Mouse (Mus musculus) adrenal gland, postnatal 36 days (tissue): Measurements from ENCODE around the gene Secisbp2. TPM values are rescaled to one million over a fixed set of nuclear protein-coding genes. Genes with fewer than 3 reads are reported as not detected.
A peak's percentile ranks its signal among the peaks of the same experiment; 100 is the strongest.

Experiments
- DNase-seq, 2 experiments: peaks; one replicate each; pipeline ENCODE4 v3.0.0; 2021; ENCODE audit warnings: mixed read lengths in 1 of 2
- total RNA-seq, 2 experiments: library from RNA; stranded (reverse); gene quantifications; 2 replicates each; pipeline ENCODE4 v1.2.3; 2021

Secisbp2 gene
- total RNA-seq, 2 experiments from 2014 or later = 20.9 to 24.8 TPM

DNA sequence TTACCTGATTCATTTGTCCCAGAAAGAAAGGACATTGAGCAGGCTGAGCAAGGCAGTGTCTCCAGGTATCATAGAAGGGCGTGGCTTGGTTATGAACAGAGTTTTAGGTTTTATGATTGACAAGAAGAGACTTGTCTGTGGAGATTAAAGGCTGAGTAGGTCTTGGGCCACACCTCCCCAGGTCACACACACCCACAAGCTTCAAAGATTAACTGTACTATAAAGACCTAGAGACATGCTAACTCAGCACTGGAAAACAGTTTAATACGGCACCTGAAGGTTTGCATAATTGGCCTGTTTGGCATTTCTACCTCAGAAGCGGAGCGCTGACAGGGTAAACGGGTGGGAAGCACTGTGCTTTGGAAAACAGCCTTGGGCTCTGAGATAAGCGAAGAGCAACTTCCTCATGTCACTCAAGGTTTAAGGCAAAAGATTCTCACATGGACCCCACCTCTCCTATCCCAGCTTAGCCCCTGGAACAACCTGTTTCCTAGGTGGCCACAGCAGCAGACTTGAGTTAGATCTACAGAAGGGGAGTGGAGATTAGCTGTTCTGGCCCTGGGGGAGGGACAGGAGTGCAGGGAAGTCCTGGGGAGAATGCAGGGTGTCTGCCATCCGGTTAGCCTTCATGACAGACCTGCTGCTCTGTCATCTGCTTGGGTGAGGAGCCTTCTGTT lies 33.9 kb downstream of the Secisbp2 start:
- no peak for DNase-seq

DNA sequence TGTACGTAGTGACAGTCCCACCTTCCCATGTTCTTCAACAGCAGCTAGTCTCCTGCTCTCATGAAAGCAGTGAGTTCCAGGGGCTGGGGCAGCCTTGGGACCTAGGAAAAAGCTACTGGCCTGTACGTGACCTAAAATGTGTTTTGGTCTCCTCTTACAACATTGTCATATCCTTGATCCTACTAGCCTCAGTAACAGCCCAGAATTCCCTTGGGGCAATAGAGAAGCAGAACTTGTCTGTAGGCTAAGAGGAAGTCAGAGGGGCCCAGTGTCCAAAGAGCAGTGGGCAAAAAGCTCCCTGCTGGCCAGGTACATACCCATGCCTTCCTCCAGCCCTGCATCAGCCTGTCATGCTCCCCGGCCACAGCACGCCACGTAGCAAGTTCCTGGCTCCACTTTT lies 35.5 kb downstream of the Secisbp2 start:
- DNase-seq = no peak

DNA sequence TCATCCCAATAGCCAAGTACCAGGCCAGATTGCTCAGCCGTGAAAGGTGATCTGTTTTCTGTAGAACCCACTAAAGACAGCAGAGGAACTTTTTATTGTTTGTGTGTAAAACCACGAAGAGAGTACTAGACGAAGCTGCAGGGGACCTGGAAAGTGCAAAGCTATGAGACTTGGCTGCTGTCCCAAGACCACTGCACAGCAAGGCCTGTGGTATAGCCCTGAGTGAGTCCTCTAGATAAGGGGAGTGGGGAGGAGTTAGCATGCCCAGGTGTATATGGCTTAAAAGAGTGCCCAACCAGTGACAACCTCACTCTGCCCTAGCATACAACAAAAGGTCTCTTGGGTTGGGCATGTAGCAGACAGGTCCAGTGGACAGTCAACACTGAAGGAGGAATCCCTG lies 37.2 kb downstream of the Secisbp2 start:
- no peak for DNase-seq

DNA sequence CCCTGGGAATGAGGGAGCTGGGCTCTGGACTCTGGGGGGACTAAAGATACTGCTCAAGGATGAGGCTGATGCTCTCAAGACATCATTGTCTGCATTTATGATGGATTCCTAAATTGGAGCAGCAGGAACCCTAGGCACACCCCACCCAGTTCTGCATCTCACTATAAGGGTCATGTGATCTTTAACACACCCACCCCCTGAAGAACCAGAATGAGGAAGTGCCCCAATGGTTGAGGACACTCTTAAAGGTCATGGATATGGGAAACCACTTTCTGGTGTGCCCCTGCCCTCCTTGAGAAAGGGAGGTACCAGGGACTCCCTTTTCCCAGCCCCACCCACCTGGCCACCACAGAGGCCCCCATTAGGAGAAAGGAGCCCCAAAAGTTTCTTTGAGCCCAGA lies 45.0 kb downstream of the Secisbp2 start:
- no peak for DNase-seq

DNA sequence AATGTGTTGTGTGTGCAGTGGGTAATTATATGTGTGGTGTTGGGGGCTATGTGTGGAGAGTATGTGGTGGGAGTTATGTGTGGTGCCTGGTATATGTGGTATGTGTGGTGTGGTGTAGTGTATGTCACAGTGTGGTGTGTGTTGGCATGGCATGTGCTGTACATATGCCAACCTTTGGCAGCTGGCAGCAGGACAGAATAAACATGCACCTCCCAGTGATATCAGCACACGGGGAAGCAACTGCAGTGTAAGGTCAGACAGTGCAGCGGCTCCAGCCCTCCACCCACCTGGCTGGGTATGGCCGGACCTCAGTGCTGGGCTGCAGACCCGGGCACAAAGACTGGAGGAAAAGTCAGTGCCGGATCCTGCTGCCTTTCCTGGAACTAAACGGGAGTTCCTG lies 46.0 kb downstream of the Secisbp2 start:
- no peak for DNase-seq

DNA sequence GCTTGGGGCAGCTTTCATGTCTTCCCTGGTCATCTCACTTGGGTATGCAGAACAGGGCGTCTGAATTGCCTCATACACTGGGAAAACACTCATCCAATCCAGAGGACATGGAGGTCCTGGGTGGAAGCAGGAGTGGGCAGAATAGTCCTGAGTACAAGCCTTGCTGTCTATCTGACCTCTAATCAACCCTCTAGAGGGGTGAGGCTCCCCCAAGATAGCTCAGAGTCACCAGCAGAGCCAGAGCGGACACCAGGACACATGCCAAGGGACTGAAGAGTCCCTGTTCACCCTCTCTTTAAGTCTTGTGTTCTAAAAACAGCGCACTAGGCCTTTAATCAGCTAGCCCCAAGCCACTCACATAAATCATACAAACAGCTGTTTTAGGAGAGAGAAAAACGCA lies 46.4 kb downstream of the Secisbp2 start:
- no peak for DNase-seq

DNA sequence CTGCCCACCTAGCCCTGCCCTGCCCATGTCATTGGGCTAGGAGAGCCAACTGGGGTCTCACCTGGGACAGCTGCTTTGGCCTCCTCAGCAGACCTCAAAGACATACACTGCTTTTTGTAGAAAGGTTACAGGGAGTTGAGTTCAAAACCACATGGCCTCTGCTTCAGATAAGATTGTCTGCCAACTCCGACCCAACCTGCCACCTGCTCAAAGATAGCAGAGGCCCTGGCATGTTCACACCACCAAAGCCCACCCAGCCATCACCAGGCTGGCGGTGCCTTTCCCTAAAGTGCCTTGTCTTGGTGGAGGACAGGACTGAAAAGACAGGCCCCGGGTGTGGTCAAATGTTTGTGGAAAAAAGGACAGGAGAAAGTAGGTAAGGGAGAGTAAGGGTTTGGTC lies 46.8 kb downstream of the Secisbp2 start:
- no peak for DNase-seq

DNA sequence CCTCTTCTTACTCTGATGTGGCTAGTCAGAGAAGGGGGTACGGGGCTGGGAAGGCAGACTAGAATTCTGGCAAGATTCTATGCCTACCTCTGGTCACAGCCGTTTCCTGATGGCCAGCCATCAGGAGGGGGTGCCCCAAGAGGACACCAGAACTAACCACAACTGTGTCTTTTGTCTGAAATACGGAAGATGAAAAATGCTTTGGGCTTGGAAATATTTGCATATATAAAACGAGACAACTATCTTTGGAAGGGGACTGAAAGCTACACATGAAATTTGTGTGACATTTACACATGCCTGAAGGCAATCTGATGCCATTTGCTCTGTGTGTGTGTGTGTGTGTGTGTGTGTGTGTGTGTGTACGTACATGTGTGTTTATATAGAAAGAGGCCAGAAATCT lies 52.4 kb downstream of the Secisbp2 start:
- no peak for DNase-seq

DNA sequence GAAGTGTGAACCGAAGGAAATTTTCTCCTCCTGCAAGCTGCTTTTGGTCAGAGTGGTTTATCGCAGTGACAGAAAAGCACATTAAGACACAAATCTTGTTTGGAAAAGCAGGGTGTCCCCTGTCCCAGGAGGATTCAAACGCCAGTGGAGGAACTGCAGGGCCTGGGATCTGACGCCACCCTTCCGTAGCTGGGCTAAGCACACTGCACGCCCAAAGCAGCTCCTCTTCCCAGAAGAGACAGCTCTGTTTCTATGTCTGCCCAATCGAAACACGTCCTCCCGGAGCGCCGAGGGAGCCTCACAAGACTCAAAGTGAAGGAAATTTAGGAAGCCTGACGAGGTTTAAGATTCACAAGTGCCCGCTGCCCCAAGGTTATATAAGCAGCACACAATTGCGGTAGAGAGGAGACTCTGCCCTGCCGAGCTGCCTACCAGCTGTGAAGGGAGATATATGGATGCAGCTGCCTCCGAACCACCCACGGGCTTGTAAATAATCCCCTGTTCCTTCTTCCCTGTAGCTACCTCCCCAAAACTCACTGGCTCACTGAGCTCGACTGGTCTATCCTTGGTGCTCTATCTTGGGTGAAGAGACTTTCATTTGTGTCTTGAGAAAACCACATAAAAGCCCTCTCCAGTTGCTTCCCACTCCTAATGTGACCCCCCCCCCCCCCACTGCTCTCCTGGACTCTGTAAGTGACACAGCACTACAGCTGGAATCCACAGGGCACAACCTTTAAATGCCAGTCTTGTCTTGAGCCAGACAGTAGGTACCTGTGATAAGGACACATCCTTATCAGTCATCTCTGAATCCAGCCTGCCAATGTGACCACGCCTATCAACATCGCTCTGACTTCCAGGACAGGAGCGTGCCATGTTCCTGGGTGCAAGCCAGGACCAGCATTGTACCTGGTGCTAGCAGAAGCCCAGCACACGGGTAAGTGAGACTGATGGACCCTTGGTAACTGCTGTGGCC lies 54.7 kb downstream of the Secisbp2 start:
- no peak for DNase-seq

DNA sequence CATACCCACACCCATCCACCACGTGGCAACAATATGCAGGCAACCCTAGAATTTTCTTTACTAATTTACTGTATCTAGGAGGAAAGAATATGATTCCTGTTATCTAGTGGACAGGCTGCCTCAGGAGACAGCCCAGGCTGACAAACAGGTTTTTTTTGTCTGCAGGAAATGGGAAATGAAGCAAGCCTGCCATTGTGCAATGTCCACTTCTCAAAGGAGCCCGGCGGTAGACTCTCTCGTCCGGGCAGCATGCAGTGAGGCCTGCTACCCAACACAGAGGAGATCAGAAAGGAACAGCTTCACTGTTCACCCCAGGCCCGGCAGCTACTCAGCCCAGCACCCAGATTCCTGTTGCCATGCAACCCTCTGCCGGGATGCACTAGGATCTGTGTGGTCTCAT lies 59.2 kb downstream of the Secisbp2 start:
- DNase-seq = no peak

DNA sequence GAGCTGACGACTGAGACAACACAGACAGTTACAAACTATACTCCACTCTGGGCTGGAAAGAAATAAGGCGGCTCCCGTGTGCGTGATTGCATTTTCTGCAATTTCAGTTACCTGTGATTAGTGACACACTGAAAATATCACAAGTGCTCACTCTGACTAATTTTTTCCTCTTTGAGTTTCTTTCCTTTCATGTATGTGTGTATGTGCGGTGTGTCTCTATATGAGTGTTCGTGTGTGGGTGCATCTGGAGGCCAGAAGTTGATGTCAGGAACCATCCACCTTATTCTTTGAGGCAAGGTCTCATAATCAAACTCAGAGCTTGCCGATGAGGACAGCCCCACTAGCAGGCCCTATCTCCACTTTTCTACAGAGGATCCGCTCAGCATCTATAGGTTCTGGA lies 60.5 kb downstream of the Secisbp2 start:
- no peak for DNase-seq

DNA sequence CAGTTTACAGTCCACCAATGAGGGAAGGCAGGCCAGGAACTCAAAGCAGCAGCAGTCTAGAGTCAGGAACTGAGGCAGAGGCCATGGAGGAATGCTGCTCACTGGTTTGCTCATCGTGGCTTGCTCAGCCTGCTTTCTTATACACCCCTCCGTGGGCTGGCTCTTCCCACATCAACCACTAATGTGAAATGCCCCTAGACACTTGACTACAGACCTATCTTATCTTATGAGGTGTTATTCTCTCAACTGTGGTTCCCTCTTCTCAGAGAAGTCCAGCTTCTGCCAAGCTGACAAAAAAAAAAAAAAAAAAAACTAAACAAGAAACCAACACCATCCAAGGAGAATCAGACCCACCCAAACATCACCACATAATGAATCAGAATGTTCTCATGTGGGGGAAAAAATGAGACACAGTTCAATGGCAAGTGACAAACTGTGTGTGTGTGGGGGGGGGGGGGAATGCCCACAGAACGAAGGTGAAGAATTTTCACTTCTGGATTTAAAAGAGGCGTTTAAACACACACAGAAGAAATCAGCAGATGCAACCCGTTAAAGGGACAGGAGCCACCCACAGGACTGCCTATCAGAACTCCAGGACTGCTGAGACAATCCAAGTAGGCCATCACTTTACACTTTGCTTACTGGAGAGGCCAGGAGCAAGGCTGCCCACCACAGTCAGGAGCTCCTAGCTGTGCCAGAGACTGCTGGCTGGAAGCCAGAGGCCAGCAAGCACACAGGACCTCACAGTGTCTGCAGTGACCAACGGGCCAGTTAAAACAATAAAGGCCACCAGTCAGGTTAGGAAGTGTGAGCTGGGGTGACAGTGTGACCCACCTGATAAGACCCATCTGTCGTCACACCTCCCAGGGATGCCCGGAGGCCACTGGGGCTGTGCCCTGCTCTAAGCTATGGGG lies 65.1 kb downstream of the Secisbp2 start:
- DNase-seq = peak; percentile 61 to 72

DNA sequence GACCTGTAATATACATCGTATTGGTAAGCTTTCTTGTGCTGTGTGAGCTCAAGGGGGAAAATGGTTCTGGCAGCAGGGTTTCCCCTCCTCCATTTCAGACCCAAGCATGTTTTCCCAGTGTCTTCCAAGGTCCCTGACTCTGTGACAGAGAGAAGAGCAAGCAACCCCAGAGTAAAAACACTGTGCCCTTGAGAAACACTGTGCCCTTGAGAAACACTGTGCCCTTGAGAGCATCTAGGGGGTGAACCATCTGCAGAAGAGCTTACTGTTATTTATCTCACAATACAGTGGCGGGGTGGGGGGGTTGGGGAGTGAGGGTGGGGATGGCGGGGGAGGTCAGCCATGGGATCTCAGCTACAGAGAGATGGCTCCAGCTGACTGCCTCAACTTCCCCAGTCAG lies 67.8 kb downstream of the Secisbp2 start:
- peak in 1 of 2 experiments; percentile 23 for DNase-seq

DNA sequence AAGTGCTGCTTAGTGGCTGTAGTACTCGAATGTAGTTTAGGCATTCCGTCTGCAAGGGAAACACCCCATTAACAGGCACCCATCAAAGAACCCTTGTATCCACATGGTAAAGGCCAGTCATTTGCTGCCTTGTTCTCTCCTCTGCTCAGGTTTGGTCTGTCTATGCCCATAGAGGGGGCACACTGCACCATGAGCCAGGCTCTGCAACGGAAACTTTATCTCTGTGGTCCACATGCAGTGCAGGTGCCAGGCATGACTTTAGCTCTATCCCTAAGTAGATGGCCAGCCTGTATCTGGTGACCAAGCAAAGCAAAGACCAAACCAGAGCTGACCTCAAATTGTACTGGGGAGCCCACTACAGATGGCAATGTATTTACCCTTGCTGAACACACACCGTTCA lies 69.1 kb downstream of the Secisbp2 start:
- no peak for DNase-seq

DNA sequence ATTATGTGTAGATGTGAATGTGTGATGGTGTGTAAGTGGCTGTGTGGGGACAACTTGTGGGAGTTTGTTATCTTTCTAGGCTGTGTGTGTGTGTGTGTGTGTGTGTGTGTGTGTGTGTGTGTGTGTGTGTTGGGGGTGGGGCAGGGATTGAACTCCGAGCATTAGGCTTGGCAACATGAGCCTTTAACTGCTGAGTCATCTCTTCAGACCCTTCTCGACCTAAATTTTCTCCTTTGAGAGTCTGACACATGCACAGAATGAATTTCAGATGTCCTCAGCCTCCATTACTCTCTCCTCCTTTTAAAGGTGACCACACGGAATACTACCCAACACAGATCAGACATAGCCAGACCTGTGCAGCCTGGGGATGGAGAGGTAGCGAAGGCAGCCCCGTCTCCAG lies 71.6 kb downstream of the Secisbp2 start:
- DNase-seq = no peak

DNA sequence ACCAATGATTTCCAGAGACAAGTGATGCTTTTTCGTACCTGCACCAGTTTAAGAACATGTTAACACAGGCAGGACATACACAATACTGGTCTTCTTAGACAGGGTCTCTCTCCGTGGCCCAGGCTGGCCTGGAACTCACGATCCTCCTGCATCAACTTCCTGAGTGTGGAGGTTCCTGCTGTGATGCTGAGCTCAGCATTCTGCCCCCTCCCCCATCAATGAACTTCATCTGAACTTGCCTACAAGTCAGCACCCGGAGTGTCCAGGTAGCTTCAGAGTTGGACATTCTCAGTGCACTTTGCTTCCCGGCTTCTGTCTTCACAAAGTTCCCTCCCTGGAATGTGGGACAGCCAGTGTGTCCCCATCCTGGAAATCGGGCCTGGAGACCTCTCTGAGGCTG lies 73.1 kb downstream of the Secisbp2 start:
- no peak for DNase-seq

DNA sequence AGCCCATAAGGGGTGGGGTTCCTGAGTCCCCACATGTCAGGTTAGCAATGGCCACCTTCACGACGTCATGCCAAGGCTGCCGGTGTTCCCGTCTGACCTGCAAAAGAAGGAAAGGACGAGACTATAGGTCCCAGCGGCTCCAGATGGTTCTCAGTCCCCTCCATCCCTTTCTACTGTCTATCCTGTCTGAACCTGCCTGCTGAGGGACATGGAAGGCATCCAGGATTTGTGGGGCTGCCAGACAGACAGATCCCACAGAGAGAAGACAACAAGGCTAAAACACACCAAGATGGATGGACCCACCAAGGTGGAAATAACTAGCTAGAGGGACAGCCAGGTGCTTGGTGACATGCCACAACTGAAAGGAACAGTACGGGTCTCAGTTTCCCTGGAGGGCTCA lies 73.9 kb downstream of the Secisbp2 start:
- no peak for DNase-seq

DNA sequence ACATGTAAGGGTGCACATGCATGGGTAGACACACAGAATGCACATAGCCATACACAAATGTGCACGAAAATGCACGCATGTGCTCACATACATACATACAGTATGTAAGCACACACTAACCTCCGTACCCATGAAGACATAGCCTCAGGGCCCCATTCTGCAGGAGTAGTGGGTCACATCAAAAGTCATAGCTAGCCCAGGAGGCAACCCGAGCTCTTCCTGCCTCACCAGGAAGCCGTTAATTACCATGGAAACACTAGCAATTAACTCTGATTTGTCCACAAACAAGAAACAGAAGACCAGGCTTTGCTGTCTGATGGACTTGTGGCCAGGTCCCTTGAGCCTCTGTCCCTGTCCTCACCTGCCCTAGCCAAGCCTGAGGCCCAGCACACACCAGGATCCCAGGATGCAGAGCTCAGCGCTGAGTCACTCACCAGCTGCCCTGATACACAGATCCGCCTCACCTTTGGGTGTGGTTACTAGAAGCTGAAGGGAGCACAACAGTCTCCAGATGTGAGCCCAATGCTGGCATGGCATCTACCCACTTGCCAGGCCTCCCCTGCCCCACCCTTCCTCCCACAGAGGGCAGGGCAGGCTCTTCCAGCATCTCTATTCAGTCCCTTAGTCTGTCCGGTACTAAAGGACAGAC lies 74.6 kb downstream of the Secisbp2 start:
- DNase-seq = no peak

DNA sequence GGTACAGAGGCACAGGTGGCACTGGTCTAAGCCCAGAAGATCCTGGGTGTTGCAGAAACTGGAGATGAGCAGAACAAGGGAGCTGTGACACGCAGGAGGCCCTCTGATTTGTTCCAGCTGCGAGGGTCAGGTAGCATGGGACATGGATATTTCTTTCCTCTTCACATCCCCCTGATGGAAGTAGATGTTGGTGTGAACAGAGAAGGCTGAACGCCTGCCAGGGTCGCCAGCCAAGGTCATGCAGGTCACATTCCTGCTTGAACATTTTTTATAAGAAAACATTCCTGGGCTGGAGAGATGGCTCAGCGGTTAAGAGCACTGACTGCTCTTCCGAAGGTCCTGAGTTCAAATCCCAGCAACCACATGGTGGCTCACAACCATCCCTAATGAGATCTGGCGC lies 75.9 kb downstream of the Secisbp2 start:
- DNase-seq = no peak

DNA sequence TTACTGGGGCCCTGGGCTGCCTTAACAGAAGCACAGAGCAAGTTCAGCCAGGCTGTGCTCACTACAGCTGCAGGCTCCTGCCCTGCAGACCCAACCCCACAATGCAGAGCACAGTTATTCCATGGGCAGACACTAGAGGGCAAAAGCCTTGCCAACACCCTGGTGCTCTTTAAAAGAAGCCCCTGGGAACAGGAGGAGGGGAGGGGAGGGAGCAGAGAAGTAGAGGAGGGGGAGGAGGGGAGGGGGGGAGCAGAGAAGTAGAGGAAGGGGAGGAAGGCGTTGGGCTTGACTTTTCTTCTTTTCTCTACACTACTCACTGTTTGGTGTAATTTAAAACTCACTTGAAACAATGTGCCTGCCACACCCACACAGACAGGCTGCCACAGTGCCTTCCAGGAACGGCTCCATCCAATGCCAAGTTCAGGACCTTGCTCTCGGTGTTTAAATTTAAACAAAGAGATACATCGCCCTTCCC lies 78.4 kb downstream of the Secisbp2 start:
- DNase-seq = no peak

DNA sequence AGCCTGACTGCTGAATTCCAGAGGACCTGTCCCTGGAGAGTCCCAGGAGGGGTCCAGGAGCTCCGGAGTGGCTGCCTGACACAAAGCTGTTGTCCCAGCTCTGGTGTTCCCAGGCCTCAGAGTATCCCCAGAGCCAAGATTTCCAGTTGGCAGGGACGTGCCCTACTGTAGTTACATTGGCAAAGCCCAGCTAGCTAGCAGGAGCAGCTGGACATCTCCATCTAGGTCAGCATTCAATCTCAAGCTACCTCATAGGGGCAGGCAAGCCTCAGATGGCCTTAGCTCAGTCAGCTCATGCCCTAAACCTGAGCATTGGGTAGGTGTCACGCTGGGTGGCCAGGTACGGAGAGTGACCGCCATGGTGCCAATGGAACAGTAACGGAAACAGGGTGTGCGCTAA lies 80.0 kb downstream of the Secisbp2 start:
- no peak for DNase-seq
